Mouse (Mus musculus) limb, embryonic 10.5 days (tissue): ENCODE measurements around the gene Sh2d5. TPM values are rescaled to one million over a fixed set of nuclear protein-coding genes. Genes with fewer than 3 reads are reported as not detected.

Experiments
- DNase-seq: peaks from one replicate; pipeline ENCODE4 v3.0.0-alpha.2; 2017; ENCODE audit warnings: low spot score
- H3K27ac ChIP-seq: fragments of 300-500 bp; sonication (generic); 2 replicates; pipeline ENCODE4 v1.5.1; 2016; ENCODE audit warnings: mild to moderate bottlenecking
- H3K27me3 ChIP-seq: fragments of 300-500 bp; sonication (generic); 2 replicates; pipeline ENCODE4 v1.6.1; 2016; ENCODE audit warnings: low read depth, mild to moderate bottlenecking; ENCODE audit not compliant: poor library complexity, severe bottlenecking
- H3K36me3 ChIP-seq: fragments of 300-500 bp; sonication (generic); 2 replicates; pipeline ENCODE4 v1.6.1; 2016; ENCODE audit warnings: mild to moderate bottlenecking, moderate library complexity
- H3K4me1 ChIP-seq: fragments of 300-500 bp; sonication (generic); 2 replicates; pipeline ENCODE4 v1.6.1; 2016
- H3K4me3 ChIP-seq: fragments of 300-500 bp; sonication (generic); 2 replicates; pipeline ENCODE4 v1.5.1; 2016; ENCODE audit warnings: mild to moderate bottlenecking, moderate library complexity
- H3K9me3 ChIP-seq: fragments of 300-500 bp; sonication (generic); replicated peaks from 2 replicates; pipeline ENCODE4 v1.6.1; 2016; ENCODE audit warnings: mild to moderate bottlenecking
- WGBS: fragments of 180-500 bp; shearing (Covaris S2); methylation state at CpG from one replicate; pipeline ENCODE4 v1.1.7; 2016; 5-methylcytosine and 5-hydroxymethylcytosine counted together
- polyA plus RNA-seq: library from polyadenylated mRNA; unstranded; fragments of >200 nt; fragmentation: Nextera tagmentation; extraction: Ambion mirVana; gene quantifications from 2 replicates; pipeline ENCODE4 v1.2.1, GENCODE M21; 2016

Gene Sh2d5
- polyA plus RNA-seq, 1 experiment from 2014 or later, result 3.5 TPM

DNA sequence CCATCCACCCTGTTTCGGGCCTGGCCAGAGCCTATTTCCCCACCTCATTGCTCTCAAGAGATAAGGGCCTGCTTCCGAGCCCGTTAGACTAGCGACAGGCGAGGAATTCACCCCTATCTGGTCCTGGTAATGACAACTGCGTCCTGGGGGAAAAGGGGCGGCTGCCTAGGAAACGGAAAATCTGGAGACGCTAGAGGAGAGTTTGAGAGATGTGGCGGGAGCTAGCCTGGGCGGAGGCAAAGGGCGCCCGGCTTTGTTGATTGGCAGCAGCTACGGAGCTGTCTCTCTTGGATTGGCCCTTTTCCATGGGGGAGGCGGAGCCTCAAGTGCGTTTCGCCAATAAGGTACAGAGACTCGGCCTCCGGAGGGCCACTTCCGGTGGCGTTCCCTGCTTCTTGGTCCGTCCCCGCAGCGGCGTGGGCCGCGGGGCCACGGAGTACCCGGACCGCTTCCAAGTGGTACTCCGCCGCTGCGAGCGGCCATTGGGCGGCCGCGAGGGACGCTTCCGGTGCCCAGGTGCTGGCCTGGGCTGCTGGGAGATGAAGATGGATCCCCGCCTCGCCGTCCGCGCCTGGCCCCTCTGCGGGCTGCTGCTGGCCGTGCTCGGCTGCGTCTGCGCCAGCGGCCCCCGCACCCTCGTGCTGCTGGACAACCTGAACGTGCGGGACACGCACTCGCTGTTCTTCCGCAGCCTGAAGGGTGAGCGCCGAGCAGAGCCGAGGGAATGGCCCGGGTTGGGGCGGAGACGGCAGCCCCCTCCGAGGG is 54.3 kb downstream of the Sh2d5 start, which contains the start of gene Ddost:
Gene Ddost, plus strand, starts transcription at position 391 of the 765 bp plus-strand sequence.
- Histone ChIP-seq H3K36me3 (peaks cover 32% of the 10 kb centered on the region), H3K9me3 (no peaks in the 10 kb centered on the region), H3K27me3 (no peaks in the 10 kb centered on the region), H3K27ac (peak within 1 kb of the TSS; percentile 91), H3K4me3 (peak within 1 kb of the TSS; percentile 99), H3K4me1 (peaks cover 20% of the 10 kb centered on the region)
- under 1% methylated on average over 64 of the region's 64 CpGs for WGBS
- peak; percentile 99 for DNase-seq

DNA sequence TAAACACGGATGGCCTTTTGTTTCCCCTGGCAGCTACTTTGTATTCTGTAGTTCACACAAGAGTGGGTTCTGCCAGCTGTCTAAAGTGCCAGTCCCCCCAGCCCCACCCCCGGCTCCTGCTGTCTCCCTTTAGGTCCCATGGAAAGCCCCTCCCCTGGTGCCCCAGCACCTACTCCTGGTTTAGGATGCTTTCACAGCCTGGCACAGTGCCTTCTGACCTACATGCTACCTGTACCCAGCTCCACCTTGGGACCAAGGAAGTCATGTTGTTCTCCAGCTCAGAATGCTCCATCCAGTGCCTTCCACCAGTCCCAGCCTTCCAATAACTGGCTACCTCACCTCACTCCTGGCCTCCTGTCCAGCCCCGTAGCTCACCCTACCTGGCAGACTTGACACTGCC is 56.8 kb downstream of the Sh2d5 start:
- 99% methylated on average over 3 of the region's 3 CpGs for WGBS

DNA sequence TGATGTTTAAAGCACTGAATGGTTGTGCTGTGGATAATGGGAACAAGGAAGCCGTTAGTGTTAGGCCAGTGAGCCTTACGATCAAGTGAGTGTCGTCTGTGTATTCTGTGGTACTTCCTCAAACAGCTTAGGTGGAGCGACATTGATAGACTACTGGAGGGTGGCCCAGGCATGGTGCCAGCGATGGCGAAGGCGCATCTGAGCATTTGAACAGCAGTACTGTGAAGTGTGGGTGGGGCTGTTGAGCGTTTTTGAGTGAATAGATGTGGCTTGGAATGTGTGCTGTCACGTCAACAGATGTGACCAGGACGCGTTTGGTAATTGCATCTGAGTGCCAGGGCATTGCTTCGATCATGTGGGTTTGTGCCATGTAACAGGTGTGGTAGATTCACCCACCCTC is 57.5 kb downstream of the Sh2d5 start:
- DNase-seq, result no peak
- 94% methylated on average over 12 of the region's 12 CpGs for WGBS
- peaks cover 64% of the 10 kb centered on the region for H3K36me3 ChIP-seq

More for the DNA sequence above, 56.8 kb downstream of the Sh2d5 start:
- Histone ChIP-seq H3K4me3 (no peak overlapping the region), H3K9me3 (no peaks in the 10 kb centered on the region), H3K36me3 (peaks cover 57% of the 10 kb centered on the region), H3K4me1 (peaks cover 20% of the 10 kb centered on the region), H3K27ac (no peak overlapping the region), H3K27me3 (no peaks in the 10 kb centered on the region)
- no peak for DNase-seq

DNA sequence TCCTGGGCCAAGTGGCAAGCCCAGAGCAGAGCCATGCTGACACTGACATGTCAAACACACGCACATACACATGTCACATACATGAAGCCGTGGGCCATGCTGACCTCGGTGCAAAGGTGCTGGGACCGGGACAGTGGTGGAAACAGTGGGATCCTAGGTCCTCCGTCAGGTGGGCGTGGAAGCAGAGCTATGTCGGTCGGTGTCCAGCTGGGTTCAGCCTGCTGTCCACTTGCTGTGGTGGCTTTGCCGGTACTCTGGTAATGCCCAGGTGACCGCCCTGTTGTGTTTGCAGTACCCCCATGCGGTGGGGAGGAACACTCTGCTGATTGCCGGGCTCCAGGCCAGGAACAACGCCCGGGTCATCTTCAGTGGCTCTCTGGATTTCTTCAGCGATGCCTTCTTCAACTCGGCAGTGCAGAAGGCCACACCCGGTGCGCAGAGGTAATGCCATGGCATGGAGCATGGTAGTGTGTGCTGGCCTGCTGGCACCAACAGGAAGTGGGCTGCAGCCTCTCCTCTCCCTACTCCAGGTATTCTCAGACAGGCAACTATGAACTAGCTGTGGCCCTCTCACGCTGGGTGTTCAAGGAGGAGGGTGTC is 60.2 kb downstream of the Sh2d5 start:
- H3K4me3 ChIP-seq, result no peak overlapping the region
- no peak for DNase-seq
- H3K27ac ChIP-seq, result no peak overlapping the region
- 95% methylated on average over 19 of the region's 19 CpGs for WGBS
- H3K36me3 ChIP-seq, result peaks cover 91% of the 10 kb centered on the region
- H3K27me3 ChIP-seq, result no peaks in the 10 kb centered on the region
- H3K9me3 ChIP-seq, result no peaks in the 10 kb centered on the region
- peaks cover 7% of the 10 kb centered on the region for H3K4me1 ChIP-seq

More for the DNA sequence above, 57.5 kb downstream of the Sh2d5 start:
- Histone ChIP-seq H3K27ac (no peak overlapping the region), H3K27me3 (no peaks in the 10 kb centered on the region), H3K4me1 (peaks cover 20% of the 10 kb centered on the region), H3K9me3 (no peaks in the 10 kb centered on the region), H3K4me3 (no peak overlapping the region)

Other genes starting within 250 kb of the Sh2d5 start
- gene Hp1bp3, start 34.1 kb upstream of the Sh2d5 start, polyA plus RNA-seq, result 134 and 163 TPM in 2 replicates
- gene Kif17, start within 50 bp of the Sh2d5 start, polyA plus RNA-seq, result 0.20 and 0.99 TPM in 2 replicates
- 311 and 314 TPM in 2 replicates for gene Ddost, start 54.3 kb downstream of the Sh2d5 start, polyA plus RNA-seq
- 23.9 and 32.8 TPM in 2 replicates for gene Pink1, start 75.9 kb downstream of the Sh2d5 start, polyA plus RNA-seq
- gene Cda, start 117.6 kb downstream of the Sh2d5 start, polyA plus RNA-seq, result 4.1 and 4.9 TPM in 2 replicates
- not detected in 2 replicates for gene Fam43b, start 146.1 kb downstream of the Sh2d5 start, polyA plus RNA-seq
- gene Mul1, start 184.3 kb downstream of the Sh2d5 start, polyA plus RNA-seq, result 20.7 and 21.9 TPM in 2 replicates
- gene Camk2n1, start 203.9 kb downstream of the Sh2d5 start, polyA plus RNA-seq, result 0.55 and 0.60 TPM in 2 replicates